Mouse (Mus musculus): Measurements from ENCODE around the gene Ccdc105.

DNA sequence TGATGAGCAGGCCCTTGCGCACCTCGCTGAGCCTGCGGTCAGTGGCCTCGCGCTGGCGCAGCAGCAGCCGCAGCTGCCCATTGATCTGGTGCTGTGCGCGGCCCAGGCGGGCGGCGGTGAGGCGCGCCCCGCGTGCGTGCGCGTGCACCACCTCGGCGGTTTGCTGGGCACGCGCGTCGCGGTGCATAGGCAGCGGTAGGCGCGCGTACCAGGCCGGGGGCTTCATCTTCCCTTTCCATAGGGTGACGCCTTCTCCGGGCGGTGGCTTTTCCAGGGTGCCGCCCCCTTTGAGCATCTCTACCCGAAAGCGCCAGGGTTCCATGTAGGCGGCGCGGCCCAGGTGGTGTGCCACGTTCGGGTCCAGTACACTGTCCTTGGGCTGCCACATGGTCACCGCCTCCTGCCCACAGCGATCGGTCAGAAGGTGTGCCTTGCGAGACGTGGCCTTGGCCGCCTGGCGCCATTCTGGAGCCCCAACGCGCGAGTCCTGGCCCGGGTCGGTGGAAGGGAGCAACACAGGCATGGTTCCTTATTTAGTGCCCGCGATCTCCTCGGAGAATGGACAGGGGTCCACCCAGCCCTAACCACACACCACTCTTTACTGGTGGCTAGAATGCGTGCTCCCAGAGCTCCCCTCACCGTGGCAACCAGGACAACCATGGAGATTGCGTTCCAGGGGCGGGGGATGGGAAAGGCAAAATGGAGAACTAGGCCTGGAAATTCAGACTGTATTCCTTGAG, at the start of gene Ccdc105:
- TF ChIP-seq GATA1 (IDR thresholded peaks at IDR 0.05; ENCODE audit: low read length) = no peak
- no peak for TF ChIP-seq TAL1 (IDR thresholded peaks at IDR 0.05; ENCODE audit: low read length)

All from erythroblast, embryonic 14.5 days (primary cell).